Mouse (Mus musculus) left cerebral cortex, postnatal 10 days (tissue): ENCODE measurements at regions not wholly inside any gene's neighbourhood (a gene's known extent, or its start where the extent isn't known, plus 50 kb on each side); places are given as distances from the start of the nearest gene placed in this dataset.

Experiments
- DNase-seq, 2 experiments: peaks; one replicate each; pipeline ENCODE4 v3.0.0; 2021 to 2022; ENCODE audit warnings: low spot score in 2 of 2, mixed read lengths in 1 of 2; ENCODE audit errors: extremely low spot score in 1 of 2
- intact Hi-C: fragments of 180-260 bp; cut with DNase I; formaldehyde crosslinking; loops from one replicate; pipeline ENCODE4 v1.15.1; 2025

DNA sequence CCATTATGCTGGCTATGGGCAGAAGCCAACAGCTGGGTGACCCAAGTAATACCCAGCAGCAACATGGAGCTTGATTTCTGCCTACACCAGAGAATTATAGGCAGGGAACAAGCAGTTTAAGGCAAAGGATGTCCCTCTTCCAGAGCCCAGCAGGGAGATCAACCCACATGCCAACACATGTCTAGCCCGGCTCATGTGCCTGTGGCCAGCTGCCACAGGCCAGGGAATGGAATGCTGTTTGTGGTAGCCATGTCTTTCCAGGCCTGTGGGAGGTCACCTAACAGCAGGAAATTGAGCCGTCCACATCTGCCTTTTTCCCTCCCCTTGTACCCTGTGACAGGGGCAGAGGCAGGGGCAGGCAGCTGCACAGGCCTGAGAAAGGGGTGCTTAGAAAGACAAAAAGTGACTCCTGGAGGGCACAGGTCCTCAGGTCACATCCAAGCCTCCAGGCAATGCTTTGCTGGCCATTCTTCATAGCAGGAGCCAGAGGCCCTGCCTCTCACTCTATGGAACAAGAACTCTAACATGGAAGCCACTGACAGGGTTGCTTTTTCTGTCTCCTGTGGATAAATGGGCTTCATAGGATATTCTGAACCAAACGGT lies 163.8 kb downstream of the 3110018I06Rik start:
- no peak for DNase-seq
- intact Hi-C loops: no loop called here

DNA sequence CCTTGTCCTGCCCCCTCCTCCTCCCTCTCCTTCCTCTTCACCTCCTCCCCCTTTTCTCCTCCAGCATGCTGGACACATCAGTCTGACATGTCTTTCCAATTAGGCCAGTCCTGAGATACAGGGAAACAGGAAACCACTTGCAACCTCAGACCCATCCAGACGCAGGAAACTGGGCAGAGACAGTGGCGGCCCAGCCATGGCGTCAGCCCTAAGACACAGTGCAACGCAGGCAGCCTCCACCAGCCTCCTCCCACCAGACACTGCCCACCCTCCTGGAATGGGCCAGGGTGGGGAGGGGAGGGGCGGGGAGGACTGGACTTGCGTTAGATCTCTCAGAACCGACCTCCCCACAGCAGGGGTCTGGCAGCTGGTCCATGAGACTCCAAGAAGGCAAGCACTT lies 164.7 kb downstream of the 3110018I06Rik start:
- intact Hi-C loops: no loop called here

DNA sequence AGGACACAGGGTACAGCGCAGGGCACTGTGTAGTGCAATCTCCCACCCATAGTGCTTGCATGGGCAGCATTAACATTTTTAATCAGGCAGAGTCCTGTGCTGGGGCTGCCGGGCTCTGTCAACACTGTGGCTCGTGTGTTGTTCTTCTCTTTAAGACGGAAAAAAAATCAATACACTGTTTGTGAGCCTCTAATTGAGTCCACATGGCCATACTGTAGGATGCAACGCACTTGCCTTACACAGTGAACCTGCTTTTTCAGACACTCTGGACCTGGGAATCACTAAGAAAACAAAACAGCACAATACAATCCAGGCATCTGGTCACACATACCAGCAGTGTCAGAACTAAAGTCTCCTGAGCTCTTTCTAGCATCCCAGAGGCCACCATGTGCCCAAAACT lies 168.4 kb downstream of the 3110018I06Rik start:
- intact Hi-C loops: no loop called here
- no peak for DNase-seq

More for the DNA sequence above, 164.7 kb downstream of the 3110018I06Rik start:
- DNase-seq: peak in 1 of 2 experiments; percentile 48

DNA sequence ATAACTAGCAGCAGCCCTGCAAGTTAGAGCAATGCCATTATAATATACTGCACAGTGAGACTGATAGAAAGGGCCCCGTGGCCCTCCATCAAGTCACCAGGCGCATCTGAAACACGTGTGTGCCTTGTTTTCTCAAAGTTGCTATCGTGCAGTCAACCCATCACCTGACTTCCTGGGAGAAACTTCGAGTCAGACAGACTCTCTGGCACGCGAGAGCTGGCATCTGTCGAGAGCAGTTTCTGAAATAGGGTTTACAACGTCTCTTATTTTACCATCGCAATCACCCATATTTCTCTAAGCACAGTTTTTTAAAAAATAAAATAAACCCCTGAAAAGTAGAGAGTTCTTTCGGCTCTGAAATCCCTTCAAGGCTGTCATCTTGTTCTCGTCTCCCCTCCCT lies 169.8 kb downstream of the 3110018I06Rik start:
- intact Hi-C loops: no loop called here
- no peak for DNase-seq

DNA sequence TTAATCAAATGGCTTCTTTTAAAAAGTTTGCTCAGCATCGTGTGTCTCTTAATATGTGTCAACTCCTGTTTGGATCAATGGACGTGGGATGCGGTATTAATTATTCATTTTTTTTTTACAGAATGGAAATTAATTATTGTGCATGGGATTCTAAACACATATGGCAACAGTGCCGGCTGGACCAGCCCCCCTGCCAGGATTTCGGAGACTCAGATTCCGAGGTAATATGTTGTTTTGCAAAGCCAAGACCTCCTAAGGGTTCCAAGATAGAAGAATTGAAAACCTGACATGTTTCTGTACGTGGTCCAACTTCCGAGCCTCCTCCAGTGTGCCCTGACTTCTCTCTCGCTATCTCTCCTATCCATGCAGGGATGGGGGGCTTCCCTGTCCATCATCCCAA lies 170.4 kb downstream of the 3110018I06Rik start:
- intact Hi-C loops: no loop called here
- no peak for DNase-seq

DNA sequence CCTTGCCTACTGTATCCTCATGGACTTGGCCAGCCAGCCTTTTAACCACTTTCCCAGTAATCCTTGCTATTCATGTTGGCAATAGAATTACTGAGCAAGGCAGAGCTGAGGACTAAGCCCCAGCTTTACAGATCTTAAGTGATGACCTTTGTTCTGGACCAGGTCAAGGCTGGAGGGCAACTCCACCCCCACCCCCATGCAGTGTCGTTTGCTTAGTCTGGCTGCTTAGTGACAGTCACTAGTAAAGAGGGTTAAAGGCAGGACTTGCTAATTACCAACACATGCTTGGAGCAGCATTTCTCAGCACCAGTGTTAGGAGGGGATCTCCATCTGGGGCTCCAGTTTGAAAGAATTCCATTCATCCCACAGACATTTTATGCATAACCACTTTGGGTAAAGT lies 174.2 kb downstream of the 3110018I06Rik start:
- DNase-seq: no peak
- intact Hi-C loops: no loop called here

DNA sequence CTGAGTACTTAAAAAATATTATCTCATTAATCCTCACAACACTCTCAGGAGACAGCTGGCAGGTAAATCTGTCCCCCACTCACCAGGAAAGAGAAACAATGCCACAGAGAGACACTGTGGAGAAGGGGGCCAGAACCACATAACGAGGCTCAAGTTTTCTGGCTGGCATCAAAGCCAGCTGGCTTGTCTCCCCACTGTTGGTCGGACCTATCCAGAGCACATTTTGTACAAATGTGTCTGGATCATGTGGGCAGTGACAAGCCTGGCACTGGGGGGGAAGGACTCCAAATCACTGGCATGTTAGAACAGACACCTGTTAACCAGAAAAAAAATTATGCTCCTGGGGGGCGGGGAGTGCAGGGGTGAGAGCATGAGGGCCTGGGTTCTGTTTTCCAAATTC lies 179.4 kb downstream of the 3110018I06Rik start:
- intact Hi-C loops: no loop called here
- no peak for DNase-seq

DNA sequence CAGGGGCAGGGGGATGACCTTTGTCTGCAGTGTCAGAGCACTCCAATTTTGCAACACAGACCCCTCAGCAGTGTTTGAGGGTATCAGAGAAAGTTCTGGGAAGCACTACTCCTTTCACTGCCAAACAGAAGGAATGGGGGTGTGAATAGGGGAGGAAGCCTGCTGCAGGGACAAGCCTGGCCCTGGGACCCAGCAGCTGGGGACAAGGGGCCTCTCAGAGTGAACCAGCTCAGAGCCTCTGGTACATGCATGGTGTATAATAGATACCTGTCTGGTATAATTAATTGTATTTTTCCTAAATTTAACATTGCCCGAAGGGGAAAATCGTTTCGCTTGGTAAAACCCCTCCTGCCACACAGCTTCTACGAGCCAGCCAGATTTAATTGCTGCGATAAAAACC lies 180.6 kb downstream of the 3110018I06Rik start:
- DNase-seq: no peak
- intact Hi-C loops: no loop called here

DNA sequence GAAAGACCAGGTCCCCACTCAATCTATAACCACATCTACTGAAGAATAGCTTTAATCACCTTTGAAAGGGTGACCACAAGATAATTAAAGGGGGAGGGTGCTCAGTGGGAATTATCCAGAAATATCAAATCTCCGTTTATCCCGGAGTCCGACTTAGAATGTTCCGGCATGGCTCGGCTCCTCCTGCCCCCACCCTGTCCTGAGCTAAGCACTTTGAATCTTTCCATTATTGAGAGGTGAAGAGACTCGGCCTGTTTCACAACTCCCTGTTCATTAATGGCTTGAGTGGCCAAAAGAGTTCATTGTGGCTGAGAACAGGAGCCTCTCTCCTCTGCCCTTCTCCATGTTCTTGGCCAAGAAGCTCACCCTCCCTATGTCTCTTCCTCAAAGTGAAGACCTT lies 181.0 kb downstream of the 3110018I06Rik start:
- DNase-seq: no peak
- intact Hi-C loops: no loop called here

DNA sequence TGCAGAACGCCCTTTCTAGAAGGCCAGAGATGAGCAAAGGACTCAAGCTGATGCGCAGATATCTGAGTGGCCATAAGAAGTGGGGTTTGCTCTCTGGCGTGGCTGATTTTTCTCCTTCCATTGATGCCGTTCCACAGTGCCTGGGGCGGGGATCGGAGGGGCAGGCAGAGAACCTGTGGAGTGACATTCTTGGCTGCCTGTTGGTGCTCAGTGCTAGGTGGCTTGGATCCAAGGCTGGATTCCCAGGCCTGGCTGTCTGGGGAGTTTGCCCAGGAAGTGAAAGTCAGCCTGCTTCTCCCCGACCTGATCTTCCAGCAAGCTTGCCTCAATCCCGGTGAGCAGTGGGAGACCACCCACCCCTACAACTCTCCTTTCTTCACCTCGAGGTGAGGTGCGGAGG lies 181.5 kb downstream of the 3110018I06Rik start:
- intact Hi-C loops: no loop called here
- DNase-seq: peak in 1 of 2 experiments; percentile 40

DNA sequence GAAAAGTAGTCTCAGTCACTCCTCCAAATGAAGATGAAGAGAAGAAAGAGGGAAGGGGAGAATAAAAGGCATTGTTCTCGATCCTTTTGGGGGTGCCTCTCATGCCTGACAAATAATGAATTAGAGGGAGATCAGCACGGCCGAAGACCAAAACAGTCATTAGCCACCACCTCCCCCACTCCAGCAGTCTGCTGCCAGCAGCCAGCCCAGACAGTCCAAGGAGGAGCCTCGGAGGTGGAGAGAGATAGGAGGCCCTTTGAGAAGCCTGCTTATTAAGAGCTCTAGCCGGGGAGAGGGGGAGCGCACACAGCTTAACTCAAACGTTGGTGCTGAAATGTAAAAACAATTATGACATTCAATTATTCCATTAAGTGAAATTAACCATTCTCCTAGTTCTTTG lies 188.6 kb downstream of the 3110018I06Rik start:
- intact Hi-C loops: no loop called here
- DNase-seq: no peak

DNA sequence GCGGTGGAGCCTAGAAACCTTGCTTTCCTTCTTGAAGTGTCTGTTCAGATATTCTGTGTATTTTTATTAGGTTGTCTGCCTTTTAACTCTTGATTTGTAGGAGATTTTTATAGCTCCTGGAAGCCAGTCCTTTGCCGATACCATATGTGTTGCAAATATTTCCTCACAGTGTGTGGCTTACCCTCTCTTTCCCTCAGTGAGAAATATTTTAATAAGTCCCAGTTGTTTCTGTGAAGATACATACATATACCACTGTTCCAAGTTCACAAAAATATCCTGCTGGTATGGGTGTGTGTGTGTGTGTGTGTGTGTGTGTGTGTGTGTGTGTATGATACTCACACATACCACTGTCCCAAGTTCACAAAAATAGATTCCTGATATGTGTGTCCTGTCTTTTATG lies 199.0 kb downstream of the 3110018I06Rik start:
- intact Hi-C loops: no loop called here
- DNase-seq: no peak

DNA sequence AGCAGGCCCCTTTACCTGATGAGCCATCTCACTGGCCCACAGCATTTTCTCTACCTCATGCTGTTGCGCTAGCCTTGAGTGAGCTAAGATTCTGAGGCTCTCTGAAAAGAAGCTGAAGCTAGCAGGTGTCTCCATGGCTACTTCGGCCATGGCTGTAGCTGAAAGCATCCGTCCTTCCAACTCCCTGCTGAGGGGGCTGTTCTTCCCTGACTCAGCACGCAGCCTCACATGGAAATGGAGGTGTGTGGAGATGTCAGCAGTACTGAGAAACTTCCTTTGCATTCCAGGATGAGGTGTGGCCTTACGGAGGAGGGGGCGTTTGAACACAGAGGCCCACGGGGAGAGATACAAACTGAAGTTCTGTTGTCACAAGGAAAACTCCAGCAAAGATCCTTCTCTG lies 201.0 kb downstream of the 3110018I06Rik start:
- intact Hi-C loops: no loop called here
- no peak for DNase-seq

DNA sequence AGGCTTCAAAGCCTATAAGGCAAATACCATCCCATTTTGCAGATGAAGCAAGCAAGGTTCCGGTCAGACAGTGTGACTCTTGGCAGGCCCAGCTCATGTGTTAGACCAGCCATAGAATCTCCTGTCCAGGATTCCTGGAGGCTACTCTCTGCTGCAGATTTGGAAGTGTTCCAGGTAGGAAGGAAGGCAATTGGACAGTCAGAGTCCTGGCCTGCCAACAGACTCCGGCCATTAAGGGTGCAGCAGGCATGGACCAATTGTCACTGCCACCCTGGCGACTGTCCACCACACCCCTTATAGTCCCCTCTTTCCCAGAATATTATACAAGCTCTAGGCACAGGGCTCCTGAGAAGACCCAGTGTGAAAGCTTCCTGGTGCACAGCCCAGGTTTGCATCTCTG lies 201.6 kb downstream of the 3110018I06Rik start:
- intact Hi-C loops: no loop called here
- no peak for DNase-seq

DNA sequence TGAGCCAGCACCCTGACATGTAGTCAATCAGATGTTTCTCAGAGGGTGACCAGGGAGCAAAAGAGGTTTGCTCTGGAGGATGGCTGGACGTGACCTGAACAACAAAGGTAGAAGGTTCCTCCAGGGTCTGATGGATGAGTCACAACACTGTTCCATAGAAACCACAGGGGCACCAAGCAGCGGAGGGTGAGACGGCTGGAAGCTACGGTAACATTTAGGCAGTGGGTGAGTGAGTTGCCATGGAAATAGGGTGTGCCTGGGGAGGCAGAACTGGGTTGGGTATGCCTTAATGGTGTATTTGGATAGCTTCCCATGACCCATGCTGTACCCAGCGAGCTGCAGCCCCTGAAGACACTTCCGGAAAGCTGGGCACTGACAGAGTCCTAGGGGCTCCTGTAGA lies 205.3 kb downstream of the 3110018I06Rik start:
- no peak for DNase-seq
- intact Hi-C loops: no loop called here

DNA sequence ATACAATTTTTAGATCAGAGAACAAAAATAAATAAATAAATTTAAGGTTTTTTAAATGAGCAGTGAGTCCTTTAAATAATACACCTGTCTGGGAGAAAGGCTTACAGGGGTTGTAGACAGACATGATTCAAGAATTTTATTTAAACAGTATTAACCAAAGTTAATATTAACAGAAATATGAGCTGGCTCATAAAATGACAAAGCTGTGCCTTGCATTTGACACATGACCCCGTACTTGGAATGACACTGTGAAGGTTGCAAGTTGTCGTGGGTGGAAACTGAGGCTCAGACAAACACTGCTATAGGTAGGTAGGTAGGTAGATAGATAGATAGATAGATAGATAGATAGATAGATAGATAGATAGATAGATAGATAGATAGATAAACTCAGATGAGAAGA lies 206.6 kb downstream of the 3110018I06Rik start:
- intact Hi-C loops: no loop called here
- no peak for DNase-seq

DNA sequence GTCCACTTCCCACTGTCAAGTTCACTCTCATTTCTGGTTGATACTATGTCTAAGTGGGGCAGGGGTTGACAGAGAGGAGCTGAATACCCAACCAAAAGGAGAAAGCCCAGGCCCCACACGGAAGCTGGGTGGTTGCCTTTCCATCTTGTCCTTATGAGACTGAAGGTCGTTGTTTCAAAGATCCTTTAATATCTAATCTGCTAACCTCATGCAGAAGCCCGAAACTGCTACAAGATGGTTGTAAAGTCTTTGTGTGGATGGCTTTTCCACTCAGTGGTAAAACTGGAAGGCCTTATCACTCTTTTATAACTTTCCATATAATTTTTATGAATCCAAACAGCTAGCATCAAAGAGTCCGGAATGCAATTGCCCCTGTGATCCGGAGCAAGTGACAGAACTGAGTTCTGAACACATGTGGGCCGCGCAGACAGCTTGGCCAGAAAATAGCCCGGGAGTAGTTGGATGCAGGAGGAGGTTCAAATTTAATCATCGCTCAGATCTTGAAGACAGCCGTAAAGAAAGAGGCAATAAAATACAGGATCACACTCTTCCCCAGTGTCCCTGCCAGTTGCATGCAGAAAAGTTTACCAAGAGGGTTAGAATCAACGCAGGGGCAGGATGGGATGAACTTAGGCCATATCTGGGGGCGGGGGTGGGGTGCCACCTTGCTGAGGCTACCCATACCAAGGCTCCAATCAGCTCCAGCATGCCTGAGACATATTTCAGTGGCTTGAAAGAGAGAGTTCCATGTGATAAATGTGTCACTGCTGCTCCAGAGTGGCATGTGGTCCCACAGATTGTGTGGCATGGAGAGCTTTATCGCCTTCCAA lies 207.2 kb downstream of the 3110018I06Rik start:
- no peak for DNase-seq
- intact Hi-C loops: no loop called here

DNA sequence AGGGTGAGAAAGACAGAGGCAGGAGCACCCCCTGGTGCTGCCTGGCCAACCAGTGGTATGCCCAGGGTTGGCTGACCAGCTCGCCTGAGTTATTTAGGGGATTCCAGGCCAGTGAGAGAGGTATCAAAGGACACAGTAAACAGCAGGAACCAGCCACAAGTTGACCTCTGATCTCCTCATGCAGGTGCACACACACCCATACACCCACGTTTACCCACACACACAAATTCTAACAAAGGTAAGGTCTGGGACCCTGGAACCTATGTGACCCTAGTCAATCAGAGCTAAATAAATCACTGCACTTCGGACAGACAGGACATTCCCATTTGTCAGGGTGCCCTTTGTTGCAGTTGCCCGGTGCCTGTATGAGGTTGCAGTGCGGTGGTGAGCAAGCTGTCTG lies 211.9 kb downstream of the 3110018I06Rik start:
- intact Hi-C loops: no loop called here
- DNase-seq: no peak

DNA sequence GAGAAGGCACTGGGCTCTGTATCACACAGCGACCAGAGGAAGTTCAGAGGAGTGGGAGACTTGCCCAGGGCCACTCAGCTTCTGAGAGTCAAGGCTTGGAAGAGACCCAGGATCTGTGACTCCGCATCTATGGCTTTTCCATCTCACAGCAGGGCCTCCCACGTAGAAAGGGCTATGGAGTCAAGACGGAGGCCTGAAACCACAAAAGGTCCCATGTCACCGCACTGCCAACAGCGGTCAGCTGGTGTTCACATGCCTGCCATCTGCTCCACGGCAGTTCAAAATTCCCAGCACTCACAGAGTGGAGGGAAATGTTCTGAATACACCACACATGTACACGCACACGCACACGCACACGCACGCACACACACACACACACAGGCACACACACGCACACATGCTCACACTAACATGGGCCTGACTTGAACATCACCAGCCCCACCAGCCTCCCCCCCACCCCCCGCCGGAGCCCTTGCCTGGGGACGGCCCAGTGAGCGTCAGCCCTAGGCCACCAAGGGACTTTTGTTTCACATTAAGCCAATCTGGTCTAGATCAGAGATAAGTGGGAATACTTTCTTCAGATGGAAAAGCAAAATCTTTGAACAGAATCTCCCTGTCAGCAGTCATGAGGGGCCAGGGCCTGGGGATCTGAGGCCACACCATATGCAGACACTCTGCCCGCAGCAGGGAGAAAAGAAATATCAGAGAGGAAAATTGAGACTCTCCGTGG lies 212.6 kb downstream of the 3110018I06Rik start:
- DNase-seq: no peak
- intact Hi-C loops: no loop called here

DNA sequence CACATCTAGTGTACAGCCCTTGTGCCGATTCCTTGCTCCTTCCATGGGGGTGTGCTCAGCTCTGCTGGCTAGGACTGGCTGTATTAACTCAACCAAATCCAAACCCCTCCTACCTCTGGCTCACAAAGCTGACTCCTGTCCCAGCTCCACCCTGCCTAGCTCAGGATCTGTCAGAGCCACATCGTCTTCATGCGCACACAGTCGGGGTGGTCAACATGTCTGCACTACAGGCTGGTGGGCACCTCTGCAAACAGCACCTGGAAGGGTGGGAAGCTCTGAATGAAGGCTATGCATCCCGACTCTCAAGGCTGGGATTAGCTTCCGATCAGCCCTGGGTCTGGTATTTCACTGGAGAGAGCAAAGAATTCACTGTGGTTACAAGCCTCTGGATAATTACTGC lies 220.4 kb downstream of the 3110018I06Rik start:
- intact Hi-C loops: no loop called here
- no peak for DNase-seq
